Mouse (Mus musculus): Measurements from ENCODE around the gene Bloc1s3. TPM values are rescaled to one million over a fixed set of nuclear protein-coding genes. Genes with fewer than 3 reads are reported as not detected.

The Bloc1s3 gene
- polyA plus RNA-seq, 1 experiment = 3.7 TPM

DNA sequence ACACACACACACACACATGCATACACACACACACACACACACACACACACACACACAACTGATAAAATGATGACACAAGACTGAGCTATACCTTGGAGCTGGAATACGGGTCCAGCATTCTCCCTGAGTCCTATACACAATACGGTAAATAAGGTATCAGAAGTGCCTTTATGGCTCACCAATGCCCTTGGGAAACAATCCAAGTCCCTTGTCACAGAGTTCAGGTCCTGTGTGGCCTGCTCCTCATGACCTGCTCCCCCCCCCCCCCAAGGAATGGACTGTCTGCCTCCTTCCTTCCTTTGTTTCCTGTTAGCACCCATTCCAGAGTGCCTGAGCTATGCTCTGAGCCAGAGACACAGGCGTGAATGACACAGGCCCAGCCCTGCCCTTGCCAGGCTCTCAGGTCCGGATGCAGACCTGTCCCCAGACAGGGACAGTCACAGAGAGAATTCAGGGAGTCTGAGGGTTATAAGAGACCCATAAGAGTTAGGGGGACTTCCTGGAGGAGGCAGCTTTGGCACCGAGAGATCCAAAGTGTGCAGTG lies 41.5 kb downstream of the Bloc1s3 start:
- peaks cover 16% of the 10 kb centered on the region for H3K4me1 ChIP-seq (ENCODE audit: control insufficient read depth, insufficient read depth, low read length)
- no peak overlapping the region for H3K27ac ChIP-seq (ENCODE audit: control insufficient read depth, insufficient read depth, low read depth, low read length)
- H3K4me3 ChIP-seq (ENCODE audit: control insufficient read depth, low read depth, low read length) = no peak overlapping the region
- no peak for TF ChIP-seq CTCF (IDR thresholded peaks at IDR 0.05; ENCODE audit: control insufficient read depth, insufficient read depth, insufficient replicate concordance, low read depth, low read length)
- no peak for TF ChIP-seq POLR2A (IDR thresholded peaks at IDR 0.05; ENCODE audit: control insufficient read depth, low read depth, low read length)
- no peaks in the 10 kb centered on the region for H3K27me3 ChIP-seq (ENCODE audit: control insufficient read depth, insufficient read depth, low read length)
- no peaks in the 10 kb centered on the region for H3K36me3 ChIP-seq (ENCODE audit: control insufficient read depth, insufficient read depth, low read length)

DNA sequence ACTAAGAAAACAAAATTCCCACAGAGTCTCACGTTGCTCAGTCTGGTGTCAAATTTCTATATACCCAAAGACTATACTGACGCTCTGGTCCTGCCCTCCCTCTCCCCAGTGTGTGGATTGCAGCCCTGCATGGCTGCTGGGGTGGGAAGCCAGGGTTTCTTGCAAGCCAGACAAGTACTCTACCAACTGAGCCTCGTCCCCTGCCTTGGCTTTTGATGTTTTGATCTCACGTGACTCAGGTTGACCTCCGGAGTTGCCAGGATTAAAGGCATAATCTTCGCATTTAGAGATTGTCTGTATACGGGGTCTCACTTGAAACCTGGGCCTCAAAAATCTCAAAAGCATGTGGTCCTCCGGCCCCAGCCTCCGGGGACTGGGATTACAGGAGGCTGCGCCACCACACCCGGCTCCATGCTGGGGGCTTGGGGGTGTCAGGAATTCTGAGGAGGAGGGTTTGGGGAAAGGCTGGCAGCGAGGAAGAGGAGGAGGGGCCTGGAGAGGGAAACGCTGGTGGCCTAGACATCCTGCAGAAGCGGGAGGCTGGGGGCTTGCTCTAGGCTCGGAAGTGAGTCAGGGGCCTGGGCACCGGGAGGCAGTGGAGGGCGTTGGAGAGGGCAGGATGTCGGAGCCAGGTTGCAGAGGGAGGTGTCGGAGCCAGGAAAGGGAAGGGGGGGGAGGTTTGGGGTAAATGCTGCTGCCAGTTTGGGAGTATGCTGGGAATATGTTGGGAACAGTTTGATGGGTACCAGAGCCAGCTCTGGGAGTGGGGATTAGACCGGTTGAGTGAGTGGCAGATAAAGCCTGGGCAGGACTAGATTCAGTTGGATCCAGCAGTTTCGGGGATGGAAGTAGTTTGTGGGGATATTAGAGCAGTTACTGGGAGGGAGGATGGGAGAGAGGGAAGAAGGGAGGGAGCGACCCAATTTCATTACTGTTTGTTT lies 43.5 kb downstream of the Bloc1s3 start:
- H3K27me3 ChIP-seq (ENCODE audit: control insufficient read depth, insufficient read depth, low read length) = no peaks in the 10 kb centered on the region
- H3K27ac ChIP-seq (ENCODE audit: control insufficient read depth, insufficient read depth, low read depth, low read length) = no peak overlapping the region
- H3K4me1 ChIP-seq (ENCODE audit: control insufficient read depth, insufficient read depth, low read length) = peaks cover 10% of the 10 kb centered on the region
- no peaks in the 10 kb centered on the region for H3K36me3 ChIP-seq (ENCODE audit: control insufficient read depth, insufficient read depth, low read length)
- TF ChIP-seq CTCF (IDR thresholded peaks at IDR 0.05; ENCODE audit: control insufficient read depth, insufficient read depth, insufficient replicate concordance, low read depth, low read length) (no peak), POLR2A (IDR thresholded peaks at IDR 0.05; ENCODE audit: control insufficient read depth, low read depth, low read length) (no peak)
- H3K4me3 ChIP-seq (ENCODE audit: control insufficient read depth, low read depth, low read length) = no peak overlapping the region

DNA sequence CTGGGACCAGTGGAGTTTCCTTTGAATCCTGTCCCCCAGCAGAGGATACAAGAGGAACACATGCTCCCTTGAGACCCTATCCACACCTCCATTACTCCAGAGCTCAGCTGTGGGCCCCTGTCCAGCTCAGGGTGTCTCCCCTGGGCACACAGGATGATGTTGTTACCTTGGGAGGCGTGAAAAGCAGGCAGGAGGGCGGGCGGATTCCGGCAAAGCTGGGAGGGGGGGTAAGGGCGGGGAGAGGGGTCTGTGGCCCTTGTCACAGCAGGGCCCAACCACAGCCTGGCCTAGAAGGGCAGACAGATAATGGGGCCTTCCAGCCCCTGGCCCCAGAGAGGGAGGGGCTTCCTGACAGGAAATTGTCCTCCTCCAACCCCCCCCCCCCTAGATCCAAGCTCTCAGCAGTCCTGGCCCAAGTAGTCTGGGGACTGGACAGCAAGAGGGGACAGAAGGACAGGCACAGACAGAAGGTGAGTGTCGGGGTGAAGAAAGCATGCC lies 45.2 kb downstream of the Bloc1s3 start, which contains the start of gene Exoc3l2:
TSS of gene Exoc3l2 (plus strand) at position 448 of the 498 bp plus-strand sequence.
- Histone ChIP-seq H3K36me3 (ENCODE audit: control insufficient read depth, insufficient read depth, low read length) (no peaks in the 10 kb centered on the region), H3K4me1 (ENCODE audit: control insufficient read depth, insufficient read depth, low read length) (peaks cover 10% of the 10 kb centered on the region), H3K4me3 (ENCODE audit: control insufficient read depth, low read depth, low read length) (no peak within 1 kb of the TSS), H3K27me3 (ENCODE audit: control insufficient read depth, insufficient read depth, low read length) (no peaks in the 10 kb centered on the region), H3K27ac (ENCODE audit: control insufficient read depth, insufficient read depth, low read depth, low read length) (no peak within 1 kb of the TSS)
- no peak for TF ChIP-seq POLR2A (IDR thresholded peaks at IDR 0.05; ENCODE audit: control insufficient read depth, low read depth, low read length)
- no peak for TF ChIP-seq CTCF (IDR thresholded peaks at IDR 0.05; ENCODE audit: control insufficient read depth, insufficient read depth, insufficient replicate concordance, low read depth, low read length)

DNA sequence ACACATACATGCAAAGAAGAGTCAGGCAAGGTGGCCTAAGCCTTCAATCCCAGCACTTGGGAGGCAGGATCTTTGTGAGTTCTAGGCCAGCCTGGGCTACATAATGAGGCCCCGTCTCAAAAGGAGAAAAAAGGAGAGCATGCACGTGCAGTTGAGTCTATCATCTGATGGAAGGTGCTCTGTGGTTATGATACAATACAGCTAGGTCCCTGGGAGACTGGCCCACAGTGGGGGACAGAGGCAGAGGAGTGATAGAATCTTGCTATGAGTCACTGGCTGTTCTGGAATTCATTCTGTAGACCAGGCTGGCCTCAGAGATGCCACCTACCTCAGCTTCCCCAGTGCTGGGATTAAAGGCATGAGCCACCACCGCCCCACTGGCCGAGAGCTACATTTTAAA lies 45.7 kb downstream of the Bloc1s3 start:
- Histone ChIP-seq H3K27me3 (ENCODE audit: control insufficient read depth, insufficient read depth, low read length) (no peaks in the 10 kb centered on the region), H3K4me1 (ENCODE audit: control insufficient read depth, insufficient read depth, low read length) (peaks cover 13% of the 10 kb centered on the region), H3K4me3 (ENCODE audit: control insufficient read depth, low read depth, low read length) (no peak overlapping the region), H3K36me3 (ENCODE audit: control insufficient read depth, insufficient read depth, low read length) (no peaks in the 10 kb centered on the region), H3K27ac (ENCODE audit: control insufficient read depth, insufficient read depth, low read depth, low read length) (no peak overlapping the region)
- TF ChIP-seq POLR2A (IDR thresholded peaks at IDR 0.05; ENCODE audit: control insufficient read depth, low read depth, low read length) = no peak
- no peak for TF ChIP-seq CTCF (IDR thresholded peaks at IDR 0.05; ENCODE audit: control insufficient read depth, insufficient read depth, insufficient replicate concordance, low read depth, low read length)

DNA sequence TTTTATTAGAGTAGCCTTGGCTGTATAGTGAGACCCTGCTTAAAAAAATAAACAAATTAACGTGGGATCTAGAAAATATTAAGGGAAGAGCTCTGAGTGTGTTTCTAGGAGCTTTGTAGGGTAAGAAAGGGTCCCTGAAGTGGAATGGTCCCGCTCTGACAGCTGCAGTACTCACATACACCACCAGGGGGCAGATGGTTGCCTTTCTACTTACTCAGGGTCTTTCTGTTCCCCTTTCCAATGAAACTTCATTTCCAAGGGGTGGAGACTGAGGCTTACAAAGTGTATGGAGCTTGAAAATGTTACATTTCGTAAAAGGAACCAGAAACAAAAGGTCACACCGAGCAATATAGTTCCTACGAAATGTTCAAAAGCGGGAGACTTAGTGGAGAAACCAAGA lies 46.7 kb downstream of the Bloc1s3 start:
- H3K36me3 ChIP-seq (ENCODE audit: control insufficient read depth, insufficient read depth, low read length) = no peaks in the 10 kb centered on the region
- TF ChIP-seq CTCF (IDR thresholded peaks at IDR 0.05; ENCODE audit: control insufficient read depth, insufficient read depth, insufficient replicate concordance, low read depth, low read length) (peak; percentile 75; the same call in 1 of the 2 replicates), POLR2A (IDR thresholded peaks at IDR 0.05; ENCODE audit: control insufficient read depth, low read depth, low read length) (no peak)
- H3K4me3 ChIP-seq (ENCODE audit: control insufficient read depth, low read depth, low read length) = no peak overlapping the region
- H3K4me1 ChIP-seq (ENCODE audit: control insufficient read depth, insufficient read depth, low read length) = peaks cover 13% of the 10 kb centered on the region
- H3K27me3 ChIP-seq (ENCODE audit: control insufficient read depth, insufficient read depth, low read length) = no peaks in the 10 kb centered on the region
- no peak overlapping the region for H3K27ac ChIP-seq (ENCODE audit: control insufficient read depth, insufficient read depth, low read depth, low read length)

DNA sequence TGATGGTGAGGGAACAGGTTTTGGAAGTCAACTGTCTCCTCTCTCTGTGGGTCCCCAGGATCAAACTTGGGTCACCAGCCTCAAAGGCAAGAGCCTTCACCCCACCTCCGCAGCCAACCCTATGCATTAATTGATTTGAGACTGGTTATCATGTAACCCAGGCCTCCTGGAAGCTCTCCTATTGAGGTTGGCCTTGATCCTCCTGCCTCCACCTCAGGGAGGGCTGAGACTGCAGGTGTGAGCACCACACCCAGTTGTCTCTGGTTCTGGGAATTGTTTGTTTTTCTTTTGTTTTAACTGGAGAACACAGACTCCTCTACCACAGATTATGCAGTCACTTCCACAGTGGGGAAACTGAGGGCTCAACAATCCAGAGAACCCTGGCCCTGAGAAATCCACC lies 47.7 kb downstream of the Bloc1s3 start:
- Histone ChIP-seq H3K27ac (ENCODE audit: control insufficient read depth, insufficient read depth, low read depth, low read length) (no peak overlapping the region), H3K4me1 (ENCODE audit: control insufficient read depth, insufficient read depth, low read length) (peaks cover 18% of the 10 kb centered on the region), H3K27me3 (ENCODE audit: control insufficient read depth, insufficient read depth, low read length) (no peaks in the 10 kb centered on the region), H3K4me3 (ENCODE audit: control insufficient read depth, low read depth, low read length) (no peak overlapping the region), H3K36me3 (ENCODE audit: control insufficient read depth, insufficient read depth, low read length) (no peaks in the 10 kb centered on the region)
- TF ChIP-seq CTCF (IDR thresholded peaks at IDR 0.05; ENCODE audit: control insufficient read depth, insufficient read depth, insufficient replicate concordance, low read depth, low read length) (no peak), POLR2A (IDR thresholded peaks at IDR 0.05; ENCODE audit: control insufficient read depth, low read depth, low read length) (no peak)

DNA sequence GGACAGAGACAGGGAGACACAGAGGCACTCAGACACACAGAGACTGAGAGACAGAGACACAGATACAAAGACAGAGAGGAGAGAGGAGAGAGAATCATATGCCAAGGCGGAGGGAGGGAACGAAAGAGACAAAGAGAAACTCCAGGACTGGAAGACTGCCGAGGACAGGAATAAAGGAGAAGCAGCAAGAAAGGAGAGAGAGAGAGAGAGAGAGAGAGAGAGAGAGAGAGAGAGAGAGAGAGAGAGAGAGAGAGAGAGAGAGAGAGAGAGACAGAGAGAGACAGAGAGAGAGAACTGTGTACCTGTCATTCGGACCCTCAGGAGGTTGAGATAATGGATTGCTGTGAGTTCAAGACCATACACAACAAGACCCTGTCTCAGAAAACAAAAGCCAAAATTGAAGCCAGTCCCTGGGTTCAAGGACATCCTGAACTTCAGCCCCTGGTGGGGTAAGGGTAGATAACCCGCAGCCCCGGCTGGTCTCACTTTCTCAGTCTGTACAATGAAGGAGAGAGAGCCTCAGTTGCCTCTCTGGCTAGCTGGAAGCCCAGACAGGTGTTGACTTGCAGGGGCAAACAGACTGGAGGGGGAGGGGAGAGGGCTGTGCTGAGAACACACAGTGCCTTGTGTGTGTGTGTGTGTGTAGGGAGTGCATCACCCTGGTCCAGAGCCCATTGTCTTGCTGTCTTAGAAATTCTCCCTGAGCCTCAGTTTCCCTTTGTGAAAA lies 48.9 kb downstream of the Bloc1s3 start:
- Histone ChIP-seq H3K4me1 (ENCODE audit: control insufficient read depth, insufficient read depth, low read length) (peaks cover 15% of the 10 kb centered on the region), H3K27ac (ENCODE audit: control insufficient read depth, insufficient read depth, low read depth, low read length) (peak overlapping the region; percentile 85), H3K4me3 (ENCODE audit: control insufficient read depth, low read depth, low read length) (peak overlapping the region; percentile 72), H3K27me3 (ENCODE audit: control insufficient read depth, insufficient read depth, low read length) (no peaks in the 10 kb centered on the region), H3K36me3 (ENCODE audit: control insufficient read depth, insufficient read depth, low read length) (no peaks in the 10 kb centered on the region)
- TF ChIP-seq POLR2A (IDR thresholded peaks at IDR 0.05; ENCODE audit: control insufficient read depth, low read depth, low read length) (no peak), CTCF (IDR thresholded peaks at IDR 0.05; ENCODE audit: control insufficient read depth, insufficient read depth, insufficient replicate concordance, low read depth, low read length) (no peak)

Measured in testis, adult 2 months (tissue).